Mouse (Mus musculus): Measurements from ENCODE around the gene Pnldc1. TPM values are rescaled to one million over a fixed set of nuclear protein-coding genes. Genes with fewer than 3 reads are reported as not detected.

The Pnldc1 gene
- polyA plus RNA-seq, 1 experiment from 2014 or later: 0.47 TPM

DNA sequence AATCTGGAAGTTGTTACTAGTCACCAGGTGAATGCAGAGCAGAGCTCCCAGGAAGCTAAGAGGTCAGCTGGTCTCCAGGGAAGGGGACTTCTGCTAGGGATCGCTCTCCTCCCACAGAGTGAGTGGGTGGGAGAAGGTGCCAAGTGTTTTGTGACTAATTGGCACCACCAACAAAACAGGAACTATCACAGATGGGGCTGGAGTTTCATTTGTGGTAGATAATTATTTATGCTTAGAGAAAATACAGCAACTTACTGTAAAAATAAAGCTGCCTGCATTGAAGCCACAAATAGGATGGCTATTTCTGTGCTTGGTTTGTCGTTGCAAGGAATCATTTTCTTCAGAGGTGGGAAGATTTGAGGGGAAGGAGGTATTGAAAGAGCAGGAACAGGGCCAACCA, 56.2 kb downstream of the Pnldc1 start:
- Histone ChIP-seq H3K4me1 (ENCODE audit: control insufficient read depth, insufficient read depth, low read length) (no peaks in the 10 kb centered on the region), H3K4me3 (ENCODE audit: low read length) (no peak overlapping the region), H3K4me2 (ENCODE audit: low read depth, low read length) (no peak overlapping the region), H3K36me3 (ENCODE audit: control insufficient read depth, insufficient read depth) (no peaks in the 10 kb centered on the region), H3K27me3 (ENCODE audit: control insufficient read depth, insufficient read depth, low read length) (no peaks in the 10 kb centered on the region), H3K9ac (ENCODE audit: low read length) (no peak overlapping the region), H3K9me3 (replicated peaks; ENCODE audit: control insufficient read depth, low read length) (no peaks in the 10 kb centered on the region), H3K27ac (ENCODE audit: low read length) (no peak overlapping the region)
- WGBS: 76% methylated on average over 2 of the region's 2 CpGs
- ATAC-seq (replicated peaks; ENCODE audit: extremely low read depth, insufficient read depth, low FRiP score): no peak

DNA sequence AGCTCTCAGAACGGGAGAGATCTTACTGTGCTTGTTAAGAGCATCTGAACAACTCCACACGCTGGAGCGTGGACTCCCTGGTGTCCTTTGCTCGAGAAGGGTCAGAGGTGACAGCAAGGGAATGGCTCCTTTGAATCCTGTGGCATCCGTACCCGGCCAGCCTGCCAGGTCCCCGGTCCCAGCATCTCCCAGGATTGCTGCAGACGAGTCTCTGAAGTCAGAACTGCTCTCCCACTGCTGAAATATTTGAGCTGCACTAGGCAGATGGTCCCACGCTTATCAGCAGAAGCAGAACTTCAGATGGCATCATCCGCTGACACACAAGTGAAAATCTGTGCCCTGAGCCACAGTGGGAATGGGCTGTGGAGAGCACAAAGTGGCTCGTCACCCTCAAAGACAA, 58.3 kb downstream of the Pnldc1 start:
- H3K9ac ChIP-seq (ENCODE audit: low read length): no peak overlapping the region
- H3K27me3 ChIP-seq (ENCODE audit: control insufficient read depth, insufficient read depth, low read length): no peaks in the 10 kb centered on the region
- H3K4me1 ChIP-seq (ENCODE audit: control insufficient read depth, insufficient read depth, low read length): no peaks in the 10 kb centered on the region
- H3K4me2 ChIP-seq (ENCODE audit: low read depth, low read length): no peak overlapping the region
- WGBS: 70% methylated on average over 11 of the region's 11 CpGs
- H3K4me3 ChIP-seq (ENCODE audit: low read length): no peak overlapping the region
- H3K9me3 ChIP-seq (replicated peaks; ENCODE audit: control insufficient read depth, low read length): no peaks in the 10 kb centered on the region
- no peak overlapping the region for H3K27ac ChIP-seq (ENCODE audit: low read length)
- ATAC-seq (replicated peaks; ENCODE audit: extremely low read depth, insufficient read depth, low FRiP score): no peak
- H3K36me3 ChIP-seq (ENCODE audit: control insufficient read depth, insufficient read depth): no peaks in the 10 kb centered on the region

DNA sequence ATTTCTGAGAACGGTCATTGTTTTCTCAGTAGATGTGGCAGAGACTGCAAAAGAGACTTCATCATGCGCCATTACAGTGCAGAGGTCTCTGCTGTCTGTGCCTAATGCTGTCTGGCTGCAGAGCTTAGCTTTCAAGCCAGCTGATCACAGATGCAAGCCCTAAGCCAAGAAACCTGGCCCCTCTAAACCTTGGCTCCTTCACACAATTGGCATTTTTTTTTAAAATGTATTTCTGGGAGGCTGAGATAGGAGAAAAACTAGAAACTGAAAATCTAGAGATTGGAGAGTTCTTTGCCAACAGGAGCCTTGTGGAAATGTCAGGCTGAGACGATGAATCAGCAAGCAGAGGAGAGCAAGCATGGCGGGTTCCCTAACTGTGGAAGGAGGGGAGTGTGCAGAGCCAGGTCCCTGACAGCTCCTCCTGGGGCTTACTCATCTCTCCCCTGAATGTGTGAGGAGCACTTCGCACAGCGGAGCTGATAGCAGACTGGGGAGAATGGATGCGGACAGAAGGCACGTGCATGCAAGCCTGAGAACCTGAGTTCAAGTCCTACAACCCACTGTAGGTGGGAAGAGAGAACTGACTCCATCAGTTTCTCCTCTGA, 60.1 kb downstream of the Pnldc1 start:
- no peak for ATAC-seq (replicated peaks; ENCODE audit: extremely low read depth, insufficient read depth, low FRiP score)
- H3K4me3 ChIP-seq (ENCODE audit: low read length): no peak overlapping the region
- 76% methylated on average over 8 of the region's 8 CpGs for WGBS

GRCm38 (mm10) chr17:12847736-12848135, 62.3 kb downstream of the Pnldc1 start:
- no peak overlapping the region for H3K27ac ChIP-seq (ENCODE audit: low read length)
- no peaks in the 10 kb centered on the region for H3K36me3 ChIP-seq (ENCODE audit: control insufficient read depth, insufficient read depth)
- H3K4me3 ChIP-seq (ENCODE audit: low read length): no peak overlapping the region
- H3K9ac ChIP-seq (ENCODE audit: low read length): no peak overlapping the region
- WGBS: 55% methylated on average over 4 of the region's 4 CpGs
- H3K27me3 ChIP-seq (ENCODE audit: control insufficient read depth, insufficient read depth, low read length): no peaks in the 10 kb centered on the region
- no peaks in the 10 kb centered on the region for H3K9me3 ChIP-seq (replicated peaks; ENCODE audit: control insufficient read depth, low read length)
- no peak overlapping the region for H3K4me2 ChIP-seq (ENCODE audit: low read depth, low read length)
- no peak for ATAC-seq (replicated peaks; ENCODE audit: extremely low read depth, insufficient read depth, low FRiP score)
- no peaks in the 10 kb centered on the region for H3K4me1 ChIP-seq (ENCODE audit: control insufficient read depth, insufficient read depth, low read length)

More for the DNA sequence above, 60.1 kb downstream of the Pnldc1 start:
- Histone ChIP-seq H3K27ac (ENCODE audit: low read length) (no peak overlapping the region), H3K4me2 (ENCODE audit: low read depth, low read length) (no peak overlapping the region), H3K9ac (ENCODE audit: low read length) (no peak overlapping the region), H3K36me3 (ENCODE audit: control insufficient read depth, insufficient read depth) (no peaks in the 10 kb centered on the region), H3K4me1 (ENCODE audit: control insufficient read depth, insufficient read depth, low read length) (no peaks in the 10 kb centered on the region), H3K27me3 (ENCODE audit: control insufficient read depth, insufficient read depth, low read length) (no peaks in the 10 kb centered on the region), H3K9me3 (replicated peaks; ENCODE audit: control insufficient read depth, low read length) (no peaks in the 10 kb centered on the region)

DNA sequence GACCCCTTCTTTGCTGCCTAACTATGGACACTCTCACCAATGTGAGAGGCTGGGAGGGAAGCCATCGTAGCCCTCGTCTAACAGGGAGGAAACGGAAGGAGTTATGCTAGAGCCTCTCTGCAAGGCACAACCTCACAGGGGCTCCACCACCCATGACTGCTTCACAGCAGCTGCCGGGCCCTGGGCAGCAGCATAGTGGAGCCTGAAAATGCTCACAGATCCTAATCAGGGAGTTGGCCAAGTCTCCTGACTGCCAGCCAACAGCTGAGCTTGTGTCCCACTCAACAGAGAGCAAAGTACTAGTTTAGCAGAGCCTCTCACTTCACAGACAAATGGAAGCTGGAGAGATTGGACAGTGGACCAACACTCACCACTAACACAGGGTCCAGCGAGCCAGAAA, 63.6 kb downstream of the Pnldc1 start:
- H3K9me3 ChIP-seq (replicated peaks; ENCODE audit: control insufficient read depth, low read length): no peaks in the 10 kb centered on the region
- no peak overlapping the region for H3K27ac ChIP-seq (ENCODE audit: low read length)
- no peak overlapping the region for H3K4me3 ChIP-seq (ENCODE audit: low read length)
- H3K4me1 ChIP-seq (ENCODE audit: control insufficient read depth, insufficient read depth, low read length): no peaks in the 10 kb centered on the region
- WGBS: 56% methylated on average over 5 of the region's 5 CpGs
- no peak for ATAC-seq (replicated peaks; ENCODE audit: extremely low read depth, insufficient read depth, low FRiP score)
- H3K9ac ChIP-seq (ENCODE audit: low read length): no peak overlapping the region
- no peaks in the 10 kb centered on the region for H3K36me3 ChIP-seq (ENCODE audit: control insufficient read depth, insufficient read depth)
- no peak overlapping the region for H3K4me2 ChIP-seq (ENCODE audit: low read depth, low read length)
- H3K27me3 ChIP-seq (ENCODE audit: control insufficient read depth, insufficient read depth, low read length): no peaks in the 10 kb centered on the region

- Histone ChIP-seq H3K27ac (ENCODE audit: low read length) (no peak overlapping the region), H3K4me3 (ENCODE audit: low read length) (no peak overlapping the region), H3K9ac (ENCODE audit: low read length) (no peak overlapping the region), H3K4me2 (ENCODE audit: low read depth, low read length) (no peak overlapping the region), H3K27me3 (ENCODE audit: control insufficient read depth, insufficient read depth, low read length) (no peaks in the 10 kb centered on the region), H3K36me3 (ENCODE audit: control insufficient read depth, insufficient read depth) (no peaks in the 10 kb centered on the region), H3K4me1 (ENCODE audit: control insufficient read depth, insufficient read depth, low read length) (no peaks in the 10 kb centered on the region), H3K9me3 (replicated peaks; ENCODE audit: control insufficient read depth, low read length) (no peaks in the 10 kb centered on the region)
- ATAC-seq (replicated peaks; ENCODE audit: extremely low read depth, insufficient read depth, low FRiP score): no peak
- WGBS: 39% methylated on average over 5 of the region's 5 CpGs
Measured at GRCm38 (mm10) chr17:12845862-12846261, 64.2 kb downstream of the Pnldc1 start.

GRCm38 (mm10) chr17:12844540-12844939, 65.5 kb downstream of the Pnldc1 start:
- Histone ChIP-seq H3K4me2 (ENCODE audit: low read depth, low read length) (no peak overlapping the region), H3K27me3 (ENCODE audit: control insufficient read depth, insufficient read depth, low read length) (no peaks in the 10 kb centered on the region), H3K9me3 (replicated peaks; ENCODE audit: control insufficient read depth, low read length) (no peaks in the 10 kb centered on the region), H3K4me1 (ENCODE audit: control insufficient read depth, insufficient read depth, low read length) (no peaks in the 10 kb centered on the region), H3K27ac (ENCODE audit: low read length) (no peak overlapping the region), H3K36me3 (ENCODE audit: control insufficient read depth, insufficient read depth) (no peaks in the 10 kb centered on the region), H3K4me3 (ENCODE audit: low read length) (no peak overlapping the region), H3K9ac (ENCODE audit: low read length) (no peak overlapping the region)
- WGBS: 72% methylated on average over 4 of the region's 4 CpGs
- ATAC-seq (replicated peaks; ENCODE audit: extremely low read depth, insufficient read depth, low FRiP score): no peak

DNA sequence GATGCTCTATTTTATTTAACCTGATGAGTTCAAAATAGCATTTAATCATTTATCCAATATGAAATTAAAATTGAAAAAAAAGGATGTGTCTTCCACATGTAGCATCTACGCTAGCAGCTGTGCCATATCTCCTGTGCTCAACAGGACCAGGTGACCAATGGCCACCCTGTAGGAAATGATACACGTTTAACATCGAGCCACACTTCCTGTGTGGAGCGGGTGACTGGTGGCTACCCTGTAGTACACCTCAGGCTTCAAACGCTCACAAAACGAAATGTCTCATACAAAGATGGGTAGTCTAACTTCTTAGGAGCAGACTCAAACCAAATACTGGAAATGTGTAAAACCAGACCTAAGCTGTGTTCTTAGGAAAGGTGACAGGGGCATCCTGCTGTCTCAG, 66.2 kb downstream of the Pnldc1 start:
- no peak overlapping the region for H3K27ac ChIP-seq (ENCODE audit: low read length)
- no peak for ATAC-seq (replicated peaks; ENCODE audit: extremely low read depth, insufficient read depth, low FRiP score)
- no peak overlapping the region for H3K4me3 ChIP-seq (ENCODE audit: low read length)
- H3K36me3 ChIP-seq (ENCODE audit: control insufficient read depth, insufficient read depth): no peaks in the 10 kb centered on the region
- H3K27me3 ChIP-seq (ENCODE audit: control insufficient read depth, insufficient read depth, low read length): no peaks in the 10 kb centered on the region
- no peaks in the 10 kb centered on the region for H3K4me1 ChIP-seq (ENCODE audit: control insufficient read depth, insufficient read depth, low read length)
- H3K9ac ChIP-seq (ENCODE audit: low read length): no peak overlapping the region
- H3K9me3 ChIP-seq (replicated peaks; ENCODE audit: control insufficient read depth, low read length): no peaks in the 10 kb centered on the region
- 77% methylated on average over 6 of the region's 6 CpGs for WGBS
- H3K4me2 ChIP-seq (ENCODE audit: low read depth, low read length): no peak overlapping the region

- H3K4me3 ChIP-seq (ENCODE audit: low read length): no peak overlapping the region
- no peak overlapping the region for H3K4me2 ChIP-seq (ENCODE audit: low read depth, low read length)
- ATAC-seq (replicated peaks; ENCODE audit: extremely low read depth, insufficient read depth, low FRiP score): no peak
- WGBS: 68% methylated on average over 10 of the region's 10 CpGs
- no peaks in the 10 kb centered on the region for H3K27me3 ChIP-seq (ENCODE audit: control insufficient read depth, insufficient read depth, low read length)
- H3K36me3 ChIP-seq (ENCODE audit: control insufficient read depth, insufficient read depth): no peaks in the 10 kb centered on the region
- no peak overlapping the region for H3K9ac ChIP-seq (ENCODE audit: low read length)
- no peak overlapping the region for H3K27ac ChIP-seq (ENCODE audit: low read length)
- H3K9me3 ChIP-seq (replicated peaks; ENCODE audit: control insufficient read depth, low read length): no peaks in the 10 kb centered on the region
- H3K4me1 ChIP-seq (ENCODE audit: control insufficient read depth, insufficient read depth, low read length): no peaks in the 10 kb centered on the region
Measured at GRCm38 (mm10) chr17:12839475-12840267, 70.4 kb downstream of the Pnldc1 start.
